Mouse (Mus musculus) ES-E14 (cell line): ENCODE results near the gene Nacc2. TPM values are rescaled to one million over a fixed set of nuclear protein-coding genes. Genes with fewer than 3 reads are reported as not detected.

Experiments used
- DNase-seq: peaks from one replicate; pipeline ENCODE4 v3.0.0-alpha.2; 2013; ENCODE audit warnings: low read depth, low spot score
- H3K27ac ChIP-seq: 2 replicates; pipeline ENCODE4 v1.5.1; 2012; ENCODE audit warnings: low read depth, mild to moderate bottlenecking, low read length, moderate library complexity, mixed read lengths; ENCODE audit not compliant: poor library complexity, insufficient read depth, severe bottlenecking
- H3K36me3 ChIP-seq: 2 replicates; pipeline ENCODE4 v1.6.1; 2012; ENCODE audit warnings: mild to moderate bottlenecking, low read length, moderate library complexity, mixed read lengths; ENCODE audit not compliant: control insufficient read depth, poor library complexity, insufficient read depth, severe bottlenecking
- H3K4me1 ChIP-seq, 2 experiments: fragments of 150-350 bp in 1 of 2; sonication (generic) in 1 of 2; 2 replicates each; pipeline ENCODE4 v1.6.1; 2012; ENCODE audit warnings: low read length in 2 of 2, mild to moderate bottlenecking in 1 of 2, mixed read lengths in 1 of 2; ENCODE audit not compliant: control insufficient read depth in 2 of 2, insufficient read depth in 2 of 2, poor library complexity in 1 of 2
- H3K4me3 ChIP-seq, 2 experiments: fragments of 150-350 bp in 1 of 2; sonication (generic) in 1 of 2; 2 replicates each; pipeline ENCODE4 v1.5.1; 2012; ENCODE audit warnings: low read length in 2 of 2, low read depth in 1 of 2, mild to moderate bottlenecking in 1 of 2, mixed read lengths in 1 of 2; ENCODE audit not compliant: insufficient read depth in 1 of 2, poor library complexity in 1 of 2, severe bottlenecking in 1 of 2
- H3K9ac ChIP-seq: 2 replicates; pipeline ENCODE4 v1.6.1; 2012; ENCODE audit warnings: low read depth, mild to moderate bottlenecking, low read length, mixed read lengths; ENCODE audit not compliant: poor library complexity, insufficient read depth, severe bottlenecking
- H3K9me3 ChIP-seq: fragments of 150-350 bp; sonication (generic); 2 replicates; pipeline ENCODE4 v1.6.1; 2012; ENCODE audit warnings: low read depth, mild to moderate bottlenecking, low read length; ENCODE audit not compliant: control insufficient read depth, insufficient read depth
- CHD2 ChIP-seq: IDR thresholded peaks from 2 replicates; pipeline ENCODE4 v1.6.1; 2014; ENCODE audit warnings: mild to moderate bottlenecking, low read depth, low read length, inconsistent platforms
- HCFC1 ChIP-seq: IDR thresholded peaks from 2 replicates; pipeline ENCODE4 v1.6.1; 2012; ENCODE audit warnings: low read length, inconsistent platforms, borderline replicate concordance; ENCODE audit not compliant: insufficient read depth
- MAFK ChIP-seq: IDR thresholded peaks from 2 replicates; pipeline ENCODE4 v1.6.1; 2014; ENCODE audit warnings: mild to moderate bottlenecking, low read depth, low read length, inconsistent platforms; ENCODE audit not compliant: insufficient read depth
- ZC3H11A ChIP-seq: IDR thresholded peaks from 2 replicates; pipeline ENCODE4 v1.6.1; 2012; ENCODE audit warnings: low read depth, mild to moderate bottlenecking, inconsistent platforms, low read length, borderline replicate concordance
- ZNF384 ChIP-seq: IDR thresholded peaks from 2 replicates; pipeline ENCODE4 v1.6.1; 2012; ENCODE audit warnings: low read depth, low read length, inconsistent platforms
- in situ Hi-C, 2 experiments: fragments of 600-800 bp; cut with MboI; formaldehyde crosslinking; loops; one replicate each; pipeline ENCODE4 v1.15.1; 2025; ENCODE audit warnings: low sequenced_read_pairs in 2 of 2, inconsistent platforms in 1 of 2; ENCODE audit not compliant: unreplicated experiment in 2 of 2
- total RNA-seq: library from RNA; depleted of rRNA; stranded (reverse); fragments of 300-350 nt; gene quantifications from 2 replicates; pipeline ENCODE4 v1.2.3, GENCODE M21; 2012

Nacc2 gene
- total RNA-seq, 1 experiment = 4.8 TPM

- H3K9ac ChIP-seq = no peak overlapping the region
- H3K36me3 ChIP-seq = no peaks in the 10 kb centered on the region
- peaks cover 0 to 9% of the 10 kb centered on the region in 2 experiments; a peak in 2 of 4 replicates for H3K4me1 ChIP-seq
- TF ChIP-seq CHD2 = no peak
- no peaks in the 10 kb centered on the region for H3K9me3 ChIP-seq
- no peak for DNase-seq
- H3K4me3 ChIP-seq = no peak overlapping the region
- no peak overlapping the region for H3K27ac ChIP-seq
- in situ Hi-C loops = no loop called here
Measured at GRCm38 (mm10) chr2:26044216-26044615, 78.8 kb downstream of the Nacc2 start.

- no peaks in the 10 kb centered on the region for H3K9me3 ChIP-seq
- no peak overlapping the region for H3K9ac ChIP-seq
- H3K4me1 ChIP-seq = peaks cover 0 to 9% of the 10 kb centered on the region in 2 experiments; a peak in 2 of 4 replicates
- TF ChIP-seq ZNF384 (no peak), HCFC1 (no peak), ZC3H11A (no peak), CHD2 (no peak), MAFK (no peak)
- in situ Hi-C loops = no loop called here
- no peaks in the 10 kb centered on the region for H3K36me3 ChIP-seq
- H3K4me3 ChIP-seq = no peak overlapping the region
- no peak overlapping the region for H3K27ac ChIP-seq
- DNase-seq = no peak
Measured at GRCm38 (mm10) chr2:26042603-26043002, 80.4 kb downstream of the Nacc2 start.

- in situ Hi-C loops = no loop called here
- no peaks in the 10 kb centered on the region for H3K9me3 ChIP-seq
- H3K4me1 ChIP-seq = peaks cover 0 to 9% of the 10 kb centered on the region in 2 experiments; a peak in 2 of 4 replicates
- H3K36me3 ChIP-seq = no peaks in the 10 kb centered on the region
- DNase-seq = no peak
- no peak for TF ChIP-seq ZC3H11A
- TF ChIP-seq CHD2 = no peak
- TF ChIP-seq ZNF384 = no peak
- no peak for TF ChIP-seq HCFC1
- no peak for TF ChIP-seq MAFK
- H3K9ac ChIP-seq = no peak overlapping the region
- H3K27ac ChIP-seq = peak overlapping the region; percentile 20; the same call in 1 of the 2 replicates
- no peak overlapping the region for H3K4me3 ChIP-seq
Measured at GRCm38 (mm10) chr2:26041163-26041810, 81.7 kb downstream of the Nacc2 start.

GRCm38 (mm10) chr2:26039951-26040350 lies 83.1 kb downstream of the Nacc2 start:
- Histone ChIP-seq H3K27ac (no peak overlapping the region), H3K9me3 (no peaks in the 10 kb centered on the region), H3K4me1 (peaks cover 0 to 9% of the 10 kb centered on the region in 2 experiments; a peak in 2 of 4 replicates), H3K4me3 (no peak overlapping the region), H3K36me3 (no peaks in the 10 kb centered on the region), H3K9ac (no peak overlapping the region)
- no peak for DNase-seq
- in situ Hi-C loops = no loop called here
- no peak for TF ChIP-seq MAFK
- no peak for TF ChIP-seq HCFC1
- TF ChIP-seq ZNF384 = no peak
- no peak for TF ChIP-seq ZC3H11A
- no peak for TF ChIP-seq CHD2

GRCm38 (mm10) chr2:26037386-26037785 lies 85.6 kb downstream of the Nacc2 start:
- DNase-seq = no peak
- no peaks in the 10 kb centered on the region for H3K36me3 ChIP-seq
- TF ChIP-seq HCFC1 (no peak), ZNF384 (no peak), CHD2 (no peak), MAFK (no peak), ZC3H11A (no peak)
- peaks cover 0 to 9% of the 10 kb centered on the region in 2 experiments; a peak in 2 of 4 replicates for H3K4me1 ChIP-seq
- no peaks in the 10 kb centered on the region for H3K9me3 ChIP-seq
- H3K4me3 ChIP-seq = no peak overlapping the region
- H3K9ac ChIP-seq = no peak overlapping the region
- in situ Hi-C loops = no loop called here
- H3K27ac ChIP-seq = no peak overlapping the region
